Mouse (Mus musculus): ENCODE data around the gene Npr1. TPM values are rescaled to one million over a fixed set of nuclear protein-coding genes. Genes with fewer than 3 reads are reported as not detected.

The Npr1 gene
- polyA plus RNA-seq, 1 experiment, result 13.6 TPM

DNA sequence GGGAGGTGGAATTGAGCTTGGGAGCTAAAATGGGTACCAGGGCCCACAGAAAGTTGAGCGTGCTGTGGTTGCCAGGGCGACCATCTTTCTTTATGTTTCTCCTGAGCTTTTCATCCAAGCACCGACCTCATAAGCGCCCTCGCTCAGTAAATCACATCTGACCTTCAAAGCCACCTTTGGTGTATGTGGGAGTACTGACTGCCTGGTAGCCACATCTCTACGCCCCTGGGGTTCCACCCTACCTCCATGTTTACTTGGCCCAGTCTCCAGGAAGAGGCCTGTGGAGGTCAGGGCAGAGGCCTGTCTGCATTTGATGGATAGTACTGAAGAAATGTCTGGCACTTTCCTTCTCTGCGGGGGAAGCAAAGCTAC, 18.6 kb downstream of the Npr1 start:
- Histone ChIP-seq H3K9me3 (replicated peaks; ENCODE audit: control insufficient read depth, insufficient read depth, low read length, poor library complexity, severe bottlenecking) (no peaks in the 10 kb centered on the region), H3K27ac (ENCODE audit: insufficient read depth, low read length) (peak overlapping the region; percentile 96), H3K4me1 (ENCODE audit: control insufficient read depth, insufficient read depth, low read length) (peaks cover 4% of the 10 kb centered on the region), H3K27me3 (ENCODE audit: control insufficient read depth, insufficient read depth, low read length, poor library complexity, severe bottlenecking) (no peaks in the 10 kb centered on the region), H3K4me3 (ENCODE audit: low read depth, low read length) (peak overlapping the region; percentile 31), H3K36me3 (ENCODE audit: control insufficient read depth, insufficient read depth, low read length, poor library complexity, severe bottlenecking) (no peaks in the 10 kb centered on the region), H3K9ac (ENCODE audit: low read depth, poor library complexity, severe bottlenecking) (peak overlapping the region; percentile 63)
- TF ChIP-seq CTCF (IDR thresholded peaks at IDR 0.05; ENCODE audit: low read depth, low read length), result no peak
- TF ChIP-seq EP300 (IDR thresholded peaks at IDR 0.05; ENCODE audit: insufficient read depth, low read depth, low read length), result 0 out of 2 replicates have a peak, but pooled peaks have one; percentile 7

DNA sequence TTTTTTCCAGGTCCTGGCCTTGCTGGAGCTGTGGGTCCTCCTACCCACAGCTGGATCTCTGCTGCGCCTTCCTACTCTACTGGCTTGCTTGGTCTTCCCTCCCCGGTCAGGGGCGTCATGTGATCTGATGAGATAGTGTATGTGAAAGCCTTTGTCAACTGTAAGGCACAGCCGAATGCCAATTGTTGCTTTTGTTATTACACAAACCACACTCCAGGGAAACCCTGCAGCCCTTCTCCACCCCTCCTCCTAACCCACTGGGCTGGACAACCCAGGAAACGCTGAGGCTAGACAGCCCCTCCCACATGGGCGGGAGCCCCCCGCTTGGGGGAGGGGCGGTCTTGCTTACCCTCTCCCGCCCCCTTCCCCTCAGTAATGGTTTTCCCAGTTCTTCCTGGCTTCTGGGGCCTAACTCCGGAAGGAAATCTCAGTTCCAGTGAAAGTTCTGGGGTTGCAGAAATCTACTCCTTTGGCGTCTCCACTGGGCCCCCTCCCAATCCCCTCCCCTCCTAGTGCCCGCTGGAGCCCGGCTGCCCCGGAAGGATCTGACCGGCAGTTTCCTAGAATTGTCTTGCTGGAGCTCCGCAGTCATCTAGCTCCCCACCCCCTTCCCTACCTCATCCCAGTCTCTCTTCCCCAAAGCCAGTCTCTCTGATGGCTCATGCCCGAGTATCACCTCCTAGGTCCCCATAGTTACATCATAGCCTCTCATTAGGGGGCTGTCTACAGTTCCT, 19.1 kb downstream of the Npr1 start:
- no peaks in the 10 kb centered on the region for H3K27me3 ChIP-seq (ENCODE audit: control insufficient read depth, insufficient read depth, low read length, poor library complexity, severe bottlenecking)
- peak overlapping the region; percentile 96 for H3K27ac ChIP-seq (ENCODE audit: insufficient read depth, low read length)
- H3K36me3 ChIP-seq (ENCODE audit: control insufficient read depth, insufficient read depth, low read length, poor library complexity, severe bottlenecking), result no peaks in the 10 kb centered on the region
- TF ChIP-seq EP300 (IDR thresholded peaks at IDR 0.05; ENCODE audit: insufficient read depth, low read depth, low read length) (peak; percentile 80), POLR2A (IDR thresholded peaks at IDR 0.05; ENCODE audit: insufficient read depth, low read length) (peak; percentile 86), CTCF (IDR thresholded peaks at IDR 0.05; ENCODE audit: low read depth, low read length) (no peak)
- H3K9ac ChIP-seq (ENCODE audit: low read depth, poor library complexity, severe bottlenecking), result peak overlapping the region; percentile 63
- no peaks in the 10 kb centered on the region for H3K9me3 ChIP-seq (replicated peaks; ENCODE audit: control insufficient read depth, insufficient read depth, low read length, poor library complexity, severe bottlenecking)
- H3K4me1 ChIP-seq (ENCODE audit: control insufficient read depth, insufficient read depth, low read length), result peaks cover 4% of the 10 kb centered on the region
- peak overlapping the region; percentile 31 for H3K4me3 ChIP-seq (ENCODE audit: low read depth, low read length)

DNA sequence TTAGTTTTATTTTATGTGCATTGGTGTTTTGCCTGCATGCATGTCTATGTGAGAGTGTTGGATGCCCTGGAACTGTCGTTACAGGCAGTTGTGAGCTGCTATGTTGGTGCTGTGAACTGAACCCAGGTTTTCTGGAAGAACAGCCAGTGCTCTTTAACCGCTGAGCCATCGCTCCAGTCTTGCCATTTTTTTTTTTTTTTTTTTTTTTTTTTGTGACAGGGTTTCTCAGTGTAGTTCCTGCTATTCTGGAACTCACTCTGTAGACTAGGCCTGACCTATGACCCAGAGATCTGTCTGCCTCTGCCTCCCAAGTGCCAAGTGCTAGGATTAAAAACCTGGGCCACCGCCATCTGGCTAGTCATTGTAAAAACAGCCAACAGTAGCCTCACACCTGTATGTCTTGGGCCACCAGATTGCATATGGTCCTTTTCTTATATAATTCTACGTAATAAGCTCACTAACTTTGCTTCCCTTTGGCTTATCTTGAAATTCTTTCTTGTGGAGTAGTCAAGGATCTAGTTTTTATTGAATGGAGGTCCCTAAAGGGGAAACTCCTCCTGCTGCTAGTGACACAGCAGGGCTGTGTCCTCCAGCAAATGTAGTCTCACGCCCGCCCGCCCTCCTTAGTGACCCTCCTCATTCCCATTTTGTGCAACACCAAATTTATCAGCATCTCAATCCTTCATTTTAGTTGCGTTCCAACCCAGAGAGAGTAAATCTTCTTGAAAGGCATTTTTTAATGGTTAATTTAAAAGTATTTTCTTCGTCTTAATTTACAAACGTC, 20.1 kb downstream of the Npr1 start:
- Histone ChIP-seq H3K4me3 (ENCODE audit: low read depth, low read length) (peak overlapping the region; percentile 24; the same call in 1 of the 2 replicates), H3K27me3 (ENCODE audit: control insufficient read depth, insufficient read depth, low read length, poor library complexity, severe bottlenecking) (no peaks in the 10 kb centered on the region), H3K27ac (ENCODE audit: insufficient read depth, low read length) (peak overlapping the region; percentile 90), H3K9ac (ENCODE audit: low read depth, poor library complexity, severe bottlenecking) (peak overlapping the region; percentile 61), H3K36me3 (ENCODE audit: control insufficient read depth, insufficient read depth, low read length, poor library complexity, severe bottlenecking) (no peaks in the 10 kb centered on the region), H3K9me3 (replicated peaks; ENCODE audit: control insufficient read depth, insufficient read depth, low read length, poor library complexity, severe bottlenecking) (no peaks in the 10 kb centered on the region), H3K4me1 (ENCODE audit: control insufficient read depth, insufficient read depth, low read length) (peaks cover 4% of the 10 kb centered on the region)
- TF ChIP-seq POLR2A (IDR thresholded peaks at IDR 0.05; ENCODE audit: insufficient read depth, low read length), result no peak
- no peak for TF ChIP-seq EP300 (IDR thresholded peaks at IDR 0.05; ENCODE audit: insufficient read depth, low read depth, low read length)
- no peak for TF ChIP-seq CTCF (IDR thresholded peaks at IDR 0.05; ENCODE audit: low read depth, low read length)

DNA sequence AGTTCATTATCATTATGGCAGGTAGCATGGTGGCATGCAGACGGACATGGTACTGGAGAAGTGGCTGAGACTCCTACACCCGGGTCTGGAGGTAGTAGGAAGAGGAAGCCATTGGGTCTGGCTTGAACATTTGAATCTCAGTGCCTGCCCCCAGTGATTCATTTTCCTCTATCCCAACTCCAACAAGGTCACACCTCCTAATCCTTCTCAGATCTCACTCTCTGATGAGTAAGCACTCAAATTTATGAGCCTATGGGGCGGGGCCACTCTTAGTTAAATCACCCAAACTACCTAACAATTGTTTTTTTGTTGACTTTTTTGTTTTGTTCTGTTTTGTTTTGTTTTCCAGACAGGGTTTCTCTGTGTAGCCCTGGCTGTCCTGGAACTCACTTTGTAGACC, 21.7 kb downstream of the Npr1 start:
- Histone ChIP-seq H3K27ac (ENCODE audit: insufficient read depth, low read length) (peak overlapping the region; percentile 86), H3K36me3 (ENCODE audit: control insufficient read depth, insufficient read depth, low read length, poor library complexity, severe bottlenecking) (no peaks in the 10 kb centered on the region), H3K27me3 (ENCODE audit: control insufficient read depth, insufficient read depth, low read length, poor library complexity, severe bottlenecking) (no peaks in the 10 kb centered on the region), H3K9ac (ENCODE audit: low read depth, poor library complexity, severe bottlenecking) (no peak overlapping the region), H3K9me3 (replicated peaks; ENCODE audit: control insufficient read depth, insufficient read depth, low read length, poor library complexity, severe bottlenecking) (no peaks in the 10 kb centered on the region), H3K4me1 (ENCODE audit: control insufficient read depth, insufficient read depth, low read length) (peaks cover 4% of the 10 kb centered on the region), H3K4me3 (ENCODE audit: low read depth, low read length) (no peak overlapping the region)
- no peak for TF ChIP-seq EP300 (IDR thresholded peaks at IDR 0.05; ENCODE audit: insufficient read depth, low read depth, low read length)
- no peak for TF ChIP-seq CTCF (IDR thresholded peaks at IDR 0.05; ENCODE audit: low read depth, low read length)
- no peak for TF ChIP-seq POLR2A (IDR thresholded peaks at IDR 0.05; ENCODE audit: insufficient read depth, low read length)

GRCm38 (mm10) chr3:90440756-90441155, 24.9 kb downstream of the Npr1 start:
- no peak overlapping the region for H3K27ac ChIP-seq (ENCODE audit: insufficient read depth, low read length)
- no peaks in the 10 kb centered on the region for H3K9me3 ChIP-seq (replicated peaks; ENCODE audit: control insufficient read depth, insufficient read depth, low read length, poor library complexity, severe bottlenecking)
- H3K4me1 ChIP-seq (ENCODE audit: control insufficient read depth, insufficient read depth, low read length), result peaks cover 2% of the 10 kb centered on the region
- H3K4me3 ChIP-seq (ENCODE audit: low read depth, low read length), result no peak overlapping the region
- TF ChIP-seq CTCF (IDR thresholded peaks at IDR 0.05; ENCODE audit: low read depth, low read length), result no peak
- TF ChIP-seq EP300 (IDR thresholded peaks at IDR 0.05; ENCODE audit: insufficient read depth, low read depth, low read length), result no peak
- H3K9ac ChIP-seq (ENCODE audit: low read depth, poor library complexity, severe bottlenecking), result no peak overlapping the region
- no peaks in the 10 kb centered on the region for H3K27me3 ChIP-seq (ENCODE audit: control insufficient read depth, insufficient read depth, low read length, poor library complexity, severe bottlenecking)
- no peaks in the 10 kb centered on the region for H3K36me3 ChIP-seq (ENCODE audit: control insufficient read depth, insufficient read depth, low read length, poor library complexity, severe bottlenecking)

DNA sequence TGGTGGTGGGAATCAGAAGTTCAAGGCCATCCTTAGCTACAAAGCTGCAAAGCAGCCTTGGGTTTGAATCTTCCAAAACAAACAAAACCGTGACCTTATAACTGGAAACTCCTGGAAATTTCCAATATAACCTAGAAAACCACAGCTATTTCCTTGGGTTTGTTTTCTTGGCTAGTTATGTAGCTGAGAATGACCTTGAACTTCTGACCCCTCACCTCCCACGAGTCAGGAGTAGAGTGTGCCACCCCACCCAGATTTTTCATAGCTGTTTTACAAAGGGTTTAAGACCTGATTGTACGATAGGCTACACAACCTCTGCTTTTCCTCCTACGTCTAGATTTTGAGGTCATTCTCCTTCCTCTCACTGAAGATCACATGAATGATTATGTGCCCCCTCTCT, 28.5 kb downstream of the Npr1 start:
- no peak overlapping the region for H3K4me3 ChIP-seq (ENCODE audit: low read depth, low read length)
- peak overlapping the region; percentile 83 for H3K27ac ChIP-seq (ENCODE audit: insufficient read depth, low read length)
- H3K9me3 ChIP-seq (replicated peaks; ENCODE audit: control insufficient read depth, insufficient read depth, low read length, poor library complexity, severe bottlenecking), result no peaks in the 10 kb centered on the region
- H3K4me1 ChIP-seq (ENCODE audit: control insufficient read depth, insufficient read depth, low read length), result no peaks in the 10 kb centered on the region
- TF ChIP-seq POLR2A (IDR thresholded peaks at IDR 0.05; ENCODE audit: insufficient read depth, low read length) (no peak), CTCF (IDR thresholded peaks at IDR 0.05; ENCODE audit: low read depth, low read length) (no peak), EP300 (IDR thresholded peaks at IDR 0.05; ENCODE audit: insufficient read depth, low read depth, low read length) (no peak)
- H3K9ac ChIP-seq (ENCODE audit: low read depth, poor library complexity, severe bottlenecking), result no peak overlapping the region
- no peaks in the 10 kb centered on the region for H3K36me3 ChIP-seq (ENCODE audit: control insufficient read depth, insufficient read depth, low read length, poor library complexity, severe bottlenecking)
- no peaks in the 10 kb centered on the region for H3K27me3 ChIP-seq (ENCODE audit: control insufficient read depth, insufficient read depth, low read length, poor library complexity, severe bottlenecking)

Data from ES-Bruce4 (cell line).